Mouse (Mus musculus): ENCODE measurements around the gene Yif1a. TPM values are rescaled to one million over a fixed set of nuclear protein-coding genes. Genes with fewer than 3 reads are reported as not detected.

The Yif1a gene
- total RNA-seq, 2 experiments from 2014 or later, result 13.6 to 43.4 TPM

GRCm38 (mm10) chr19:5058801-5059771, 29.3 kb upstream of the Yif1a start:
- no peak for ATAC-seq (replicated peaks; ENCODE audit: low FRiP score, low TSS enrichment, poor library complexity, severe bottlenecking)

- no peak for ATAC-seq (replicated peaks; ENCODE audit: low FRiP score, low TSS enrichment, poor library complexity, severe bottlenecking)
Observed at GRCm38 (mm10) chr19:5060365-5061330, 27.7 kb upstream of the Yif1a start.

- ATAC-seq (replicated peaks; ENCODE audit: low FRiP score, low TSS enrichment, poor library complexity, severe bottlenecking), result no peak
Observed at GRCm38 (mm10) chr19:5062041-5062440, 26.3 kb upstream of the Yif1a start.

GRCm38 (mm10) chr19:5062446-5062845, 25.9 kb upstream of the Yif1a start:
- no peak for ATAC-seq (replicated peaks; ENCODE audit: low FRiP score, low TSS enrichment, poor library complexity, severe bottlenecking)

- ATAC-seq (replicated peaks; ENCODE audit: low FRiP score, low TSS enrichment, poor library complexity, severe bottlenecking), result no peak
Observed at GRCm38 (mm10) chr19:5065104-5065503, 23.2 kb upstream of the Yif1a start.

GRCm38 (mm10) chr19:5067040-5067799, 21.1 kb upstream of the Yif1a start:
- peak; percentile 89 for ATAC-seq (replicated peaks; ENCODE audit: low FRiP score, low TSS enrichment, poor library complexity, severe bottlenecking)

- no peak for ATAC-seq (replicated peaks; ENCODE audit: low FRiP score, low TSS enrichment, poor library complexity, severe bottlenecking)
Observed at GRCm38 (mm10) chr19:5067867-5068569, 20.3 kb upstream of the Yif1a start, which contains the start of gene Cd248. Gene Cd248 (plus strand): TSS chr19:5068078.

- ATAC-seq (replicated peaks; ENCODE audit: low FRiP score, low TSS enrichment, poor library complexity, severe bottlenecking), result no peak
Observed at GRCm38 (mm10) chr19:5068570-5069234, 19.6 kb upstream of the Yif1a start.

- ATAC-seq (replicated peaks; ENCODE audit: low FRiP score, low TSS enrichment, poor library complexity, severe bottlenecking), result no peak
Observed at GRCm38 (mm10) chr19:5069486-5069885, 18.9 kb upstream of the Yif1a start.

- ATAC-seq (replicated peaks; ENCODE audit: low FRiP score, low TSS enrichment, poor library complexity, severe bottlenecking), result no peak
Observed at GRCm38 (mm10) chr19:5069978-5070377, 18.4 kb upstream of the Yif1a start.

GRCm38 (mm10) chr19:5071077-5071476, 17.3 kb upstream of the Yif1a start:
- no peak for ATAC-seq (replicated peaks; ENCODE audit: low FRiP score, low TSS enrichment, poor library complexity, severe bottlenecking)

GRCm38 (mm10) chr19:5071545-5072369, 16.6 kb upstream of the Yif1a start:
- ATAC-seq (replicated peaks; ENCODE audit: low FRiP score, low TSS enrichment, poor library complexity, severe bottlenecking), result peak; percentile 72

GRCm38 (mm10) chr19:5072389-5073019, 15.8 kb upstream of the Yif1a start:
- ATAC-seq (replicated peaks; ENCODE audit: low FRiP score, low TSS enrichment, poor library complexity, severe bottlenecking), result no peak

- ATAC-seq (replicated peaks; ENCODE audit: low FRiP score, low TSS enrichment, poor library complexity, severe bottlenecking), result no peak
Observed at GRCm38 (mm10) chr19:5073028-5073427, 15.3 kb upstream of the Yif1a start.

- ATAC-seq (replicated peaks; ENCODE audit: low FRiP score, low TSS enrichment, poor library complexity, severe bottlenecking), result no peak
Observed at GRCm38 (mm10) chr19:5073518-5073917, 14.8 kb upstream of the Yif1a start.

- no peak for ATAC-seq (replicated peaks; ENCODE audit: low FRiP score, low TSS enrichment, poor library complexity, severe bottlenecking)
Observed at GRCm38 (mm10) chr19:5079279-5079678, 9.1 kb upstream of the Yif1a start.

GRCm38 (mm10) chr19:5082005-5082404, 6.3 kb upstream of the Yif1a start:
- ATAC-seq (replicated peaks; ENCODE audit: low FRiP score, low TSS enrichment, poor library complexity, severe bottlenecking), result no peak
